Mouse (Mus musculus): ENCODE data around the gene Tmem207. TPM values are rescaled to one million over a fixed set of nuclear protein-coding genes. Genes with fewer than 3 reads are reported as not detected.
"Not testable (repeated sequence)": the region's sequence is repeated elsewhere in the genome, so short reads cannot be mapped to it uniquely, and the experiment has no call there.

Tmem207 gene
- 0.30 TPM in 1 of 2 replicates, not detected in the other for total RNA-seq (2021)
- long read RNA-seq, result 0 reads

DNA sequence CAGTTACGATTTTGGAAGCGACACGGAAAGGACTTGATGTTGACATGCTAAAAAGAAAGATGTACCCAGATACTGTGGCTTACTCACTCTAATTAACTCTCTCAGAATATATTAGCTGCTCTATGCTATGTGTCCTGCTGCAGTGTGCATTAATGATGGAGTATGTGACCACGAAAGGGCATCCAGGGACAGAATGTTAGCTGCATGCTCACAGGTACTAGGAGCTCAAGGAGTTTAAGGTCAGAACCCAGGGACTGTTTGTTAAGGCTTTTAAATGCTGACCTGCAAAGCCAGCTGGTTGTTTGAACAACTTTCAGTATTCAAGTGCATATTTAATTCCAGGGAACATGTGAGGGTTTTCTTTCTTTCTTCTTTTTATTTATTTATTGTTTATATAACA is at the start of gene Tmem207:
Gene Tmem207, minus strand, starts transcription at position 101 of the 400 bp plus-strand sequence.
- DNase-seq, result no peak

GRCm38 (mm10) chr16:26574173-26574572 is 47.6 kb upstream of the Tmem207 start:
- DNase-seq, result no peak

DNA sequence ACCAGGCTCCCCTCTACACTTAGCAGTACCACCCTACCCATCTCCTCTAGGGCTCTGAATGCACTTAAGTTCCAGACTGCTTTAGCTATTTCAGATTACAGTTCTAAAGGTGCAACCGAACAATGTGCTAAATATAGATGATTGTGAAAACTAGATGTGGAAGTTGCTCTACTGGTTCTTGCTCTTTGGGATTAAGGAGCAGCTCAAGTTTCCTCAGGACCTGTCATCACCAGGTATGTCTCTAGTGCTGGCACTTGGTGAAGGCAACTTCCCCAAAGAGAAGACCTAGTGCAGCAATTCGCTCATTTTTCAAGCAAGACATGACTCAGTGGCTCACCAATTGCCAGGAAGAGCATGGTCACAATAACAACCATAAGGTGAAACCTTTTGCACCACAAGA is 45.3 kb upstream of the Tmem207 start:
- no peak for DNase-seq

GRCm38 (mm10) chr16:26569387-26569978 is 42.9 kb upstream of the Tmem207 start:
- no peak for DNase-seq

- no peak for DNase-seq
Measured at GRCm38 (mm10) chr16:26562771-26563170, 36.2 kb upstream of the Tmem207 start.

DNA sequence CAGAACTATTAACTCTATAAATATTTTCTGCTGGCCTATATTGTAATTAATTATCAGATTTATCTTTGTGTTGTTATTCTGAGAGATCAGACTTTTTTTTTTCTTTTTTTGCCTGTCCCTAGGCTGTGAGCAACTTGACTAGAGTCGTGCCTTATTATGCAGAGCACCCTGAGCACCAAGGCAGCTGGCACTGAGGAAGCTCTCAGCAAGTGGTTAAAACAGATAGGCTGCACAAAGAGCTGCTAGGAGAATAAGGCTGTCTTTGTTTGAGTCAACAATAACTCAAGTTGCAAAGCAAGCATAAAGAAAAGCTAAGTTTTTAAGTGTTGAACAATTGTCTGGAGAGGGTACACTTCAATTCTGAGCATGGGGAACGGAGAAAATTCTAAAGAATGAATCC is 35.2 kb upstream of the Tmem207 start:
- DNase-seq, result no peak

DNA sequence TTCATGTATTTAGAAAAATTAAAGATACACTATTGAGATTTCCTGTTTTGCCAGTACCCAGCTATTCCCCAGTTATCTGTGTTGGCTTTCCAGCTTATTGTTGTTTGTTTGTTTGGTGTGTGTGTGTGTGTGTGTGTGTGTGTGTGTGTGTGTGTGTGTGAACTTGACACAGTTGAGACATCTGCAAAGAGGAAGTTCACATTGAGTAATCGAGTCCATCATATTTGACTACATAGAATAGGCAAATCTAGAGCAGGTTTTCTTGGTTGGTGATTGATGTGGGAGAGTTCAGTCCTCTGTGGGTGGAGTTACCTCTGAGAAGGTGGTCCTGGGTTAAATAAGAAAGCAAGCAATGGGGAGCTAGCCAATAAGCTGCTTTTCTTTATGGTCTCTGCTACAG is 32.2 kb upstream of the Tmem207 start:
- DNase-seq, result no peak

GRCm38 (mm10) chr16:26552234-26552633 is 25.7 kb upstream of the Tmem207 start:
- DNase-seq, result no peak

GRCm38 (mm10) chr16:26549221-26549620 is 22.7 kb upstream of the Tmem207 start:
- DNase-seq, result no peak

DNA sequence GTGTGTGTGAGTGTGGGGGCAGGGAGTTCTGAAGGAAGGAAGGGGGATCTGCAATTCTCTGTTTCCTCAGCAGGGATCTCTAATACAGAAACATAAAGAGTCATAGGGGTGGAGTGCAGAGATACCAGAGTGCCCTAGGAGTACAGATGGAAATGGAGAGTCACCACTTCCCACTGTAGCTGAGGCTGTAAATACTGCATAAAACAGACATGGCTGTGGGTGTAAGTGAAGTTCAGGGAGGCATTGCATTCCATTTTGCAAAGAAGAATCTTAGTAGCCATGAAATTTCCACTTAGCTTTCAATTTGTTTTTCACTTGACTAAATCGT is 20.3 kb upstream of the Tmem207 start:
- DNase-seq, result no peak

DNA sequence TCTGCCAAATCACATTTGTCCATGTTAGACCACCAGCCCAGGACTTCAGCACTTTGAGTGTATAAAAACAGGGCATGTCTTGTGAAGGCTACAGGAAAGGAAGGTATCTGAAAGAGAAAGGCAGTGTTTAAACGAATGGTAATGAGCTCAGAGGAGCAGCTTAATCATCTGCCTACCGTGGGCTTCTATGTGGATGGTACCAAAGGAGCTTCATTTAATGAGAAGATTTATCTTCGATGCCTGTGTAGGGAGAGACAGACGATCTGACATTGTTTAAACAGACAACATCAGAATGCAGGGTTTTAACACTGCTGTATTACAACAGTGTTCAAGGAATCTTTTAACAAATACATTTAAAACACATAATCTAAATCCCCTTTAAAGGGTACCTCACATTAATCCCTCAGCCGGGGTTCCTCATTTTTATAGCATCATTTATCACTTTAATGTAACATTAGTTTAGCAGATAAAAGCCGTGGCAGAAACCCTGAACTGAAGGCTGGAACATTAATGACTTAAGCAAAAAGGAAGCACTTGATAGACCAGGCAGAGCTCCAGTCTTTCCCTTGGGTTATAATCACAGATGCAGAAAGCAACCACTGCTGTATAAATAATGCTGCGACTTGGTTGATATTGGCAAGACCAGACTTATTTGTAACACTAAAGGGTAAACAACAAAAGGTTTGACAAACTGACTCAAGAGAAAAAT is 19.8 kb upstream of the Tmem207 start:
- DNase-seq, result no peak

GRCm38 (mm10) chr16:26532287-26532686 is 5.7 kb upstream of the Tmem207 start:
- DNase-seq, result no peak

DNA sequence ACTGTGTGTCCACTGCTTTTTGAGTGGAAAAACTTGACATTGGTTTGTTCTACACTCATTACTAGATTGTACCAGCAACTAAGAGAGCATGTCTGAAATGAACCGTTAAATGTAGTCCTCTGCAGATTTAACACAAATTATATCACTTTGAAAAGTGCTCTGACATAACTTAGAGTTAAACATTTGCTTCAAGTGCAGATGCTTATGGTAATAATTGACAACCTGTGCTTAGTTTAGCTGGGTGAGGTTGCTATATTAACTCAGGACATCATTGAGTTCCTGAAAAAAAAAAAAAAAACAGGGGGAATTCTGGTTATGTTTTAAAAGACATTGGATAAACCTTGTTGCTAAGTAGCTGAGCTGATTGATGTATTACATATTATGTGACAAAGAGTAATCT is 3.9 kb upstream of the Tmem207 start:
- DNase-seq, result no peak

DNA sequence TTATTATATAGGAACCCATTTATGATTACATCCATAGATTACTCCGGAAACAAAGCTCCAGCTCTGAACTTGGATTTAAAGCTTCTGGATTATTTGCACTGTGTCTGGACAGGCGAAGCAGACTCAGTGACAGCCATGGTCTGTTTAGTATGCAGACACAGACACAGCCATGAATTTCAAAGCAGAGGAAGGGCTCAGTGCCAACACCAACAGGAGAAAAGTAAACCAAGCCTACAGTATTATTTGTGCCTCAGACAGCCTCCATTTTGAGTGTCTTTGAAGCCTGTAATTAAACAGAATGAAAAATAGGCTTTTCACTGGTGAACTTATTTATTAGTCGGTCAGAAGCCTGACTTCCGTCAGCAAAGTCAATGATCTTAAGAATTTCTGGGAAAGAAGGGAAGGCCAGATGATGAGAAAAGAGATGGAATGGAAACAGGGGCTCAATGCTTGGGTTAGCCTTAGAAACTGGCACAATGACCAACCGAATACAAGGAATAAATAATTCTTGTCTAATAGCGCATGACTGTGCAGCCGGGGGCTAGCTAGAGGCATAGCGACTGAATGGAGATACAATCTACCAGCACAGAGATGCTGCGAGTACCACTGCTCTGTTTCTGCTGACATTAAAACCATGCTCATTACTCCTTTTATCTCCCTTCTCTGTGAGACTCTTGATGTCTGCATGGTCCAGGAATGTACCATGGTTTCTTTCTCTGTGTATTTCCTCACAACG is 1.5 kb upstream of the Tmem207 start:
- DNase-seq, result no peak

DNA sequence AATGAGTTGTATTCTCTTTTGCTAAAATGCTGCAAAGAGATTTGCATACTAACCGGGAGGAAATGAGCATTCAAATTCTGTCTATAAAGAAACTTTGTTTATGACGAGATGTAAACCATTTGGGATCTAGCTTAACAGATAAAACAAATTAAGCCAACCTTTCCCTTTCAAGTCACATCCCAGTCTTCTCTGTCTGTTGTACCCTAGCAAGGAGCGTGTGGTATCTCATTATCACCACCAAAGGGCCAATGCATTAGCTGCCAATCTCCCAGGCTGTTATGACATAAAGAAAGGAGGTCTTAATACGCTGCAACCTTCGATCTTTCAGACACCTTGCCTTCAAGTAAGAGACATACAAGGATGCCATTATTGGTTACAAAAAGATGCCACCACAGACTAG is 737 bp downstream of the Tmem207 start:
- DNase-seq, result no peak

DNA sequence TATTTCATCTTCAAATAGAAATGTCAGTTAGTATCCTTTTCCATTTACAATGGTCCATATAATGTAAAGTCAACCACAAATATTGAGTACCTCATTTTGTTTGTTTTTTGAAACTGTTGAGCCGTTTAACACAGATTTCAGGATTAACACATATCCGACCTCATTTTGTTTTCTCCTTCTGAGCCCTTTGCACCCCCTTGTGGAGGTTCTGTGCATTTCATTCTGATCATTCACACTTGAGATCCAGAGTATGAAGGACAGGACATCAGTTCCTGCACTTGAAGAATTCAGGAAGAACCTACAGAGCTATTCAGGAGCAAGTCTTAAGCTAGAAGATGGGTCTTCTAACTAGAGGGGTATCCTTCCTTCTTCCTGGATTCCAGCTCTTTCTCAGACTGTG is 7.0 kb downstream of the Tmem207 start:
- no peak for DNase-seq

DNA sequence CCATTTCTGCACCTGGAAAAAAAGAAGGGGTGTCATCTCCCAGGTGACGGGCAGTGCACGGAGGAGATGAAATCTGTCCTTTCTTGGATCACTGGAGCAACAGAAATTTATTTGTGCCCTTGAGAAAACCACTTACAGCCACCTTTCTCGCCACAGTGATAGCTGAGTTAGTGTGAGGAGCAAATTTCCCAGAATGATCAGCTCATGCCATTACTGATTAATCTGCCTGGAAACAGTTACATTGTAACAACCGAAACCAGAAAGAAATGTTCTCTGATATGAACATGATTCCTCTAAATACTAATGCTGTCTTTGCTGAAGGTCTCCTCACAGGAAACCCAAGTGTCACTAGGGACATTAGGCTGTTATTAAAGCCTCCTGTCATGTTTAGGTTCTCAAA is 21.6 kb downstream of the Tmem207 start:
- DNase-seq, result no peak

GRCm38 (mm10) chr16:26500738-26501137 is 25.8 kb downstream of the Tmem207 start:
- no peak for DNase-seq

DNA sequence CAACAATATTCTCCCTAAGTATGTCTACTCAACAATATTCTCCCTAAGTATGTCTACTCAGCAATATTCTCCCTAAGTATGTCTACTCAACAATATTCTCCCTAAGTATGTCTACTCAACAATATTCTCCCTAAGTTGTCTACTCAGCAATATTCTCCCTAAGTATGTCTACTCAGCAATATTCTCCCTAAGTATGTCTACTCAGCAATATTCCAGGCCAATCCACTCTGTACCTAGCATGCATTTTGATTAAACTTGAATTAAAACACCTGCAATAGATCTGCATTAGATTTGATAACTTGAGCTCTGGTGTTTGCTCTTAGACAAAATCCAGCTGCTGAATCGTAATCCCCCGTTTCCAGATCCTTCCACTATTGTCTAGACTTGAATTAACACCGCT is 26.9 kb downstream of the Tmem207 start:
- DNase-seq, result not testable (repeated sequence)

DNA sequence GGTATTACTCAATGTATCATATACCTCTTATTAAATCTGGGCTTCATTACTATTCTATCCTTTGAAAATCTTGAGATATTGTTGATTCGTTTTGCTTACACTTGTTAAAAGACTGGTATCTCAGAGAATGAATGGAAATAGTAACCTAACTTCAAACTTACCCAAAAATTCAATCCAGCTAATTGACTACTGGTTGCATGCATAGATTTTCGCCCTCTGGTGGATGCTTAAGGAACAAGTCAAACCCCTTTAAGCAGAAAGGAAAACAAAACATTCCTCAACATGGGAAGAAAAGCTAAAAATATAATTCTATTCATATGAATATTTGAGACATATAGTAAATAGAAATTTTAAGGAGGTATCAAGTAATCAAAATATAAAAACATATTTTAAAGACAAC is 30.8 kb downstream of the Tmem207 start:
- DNase-seq, result no peak

DNA sequence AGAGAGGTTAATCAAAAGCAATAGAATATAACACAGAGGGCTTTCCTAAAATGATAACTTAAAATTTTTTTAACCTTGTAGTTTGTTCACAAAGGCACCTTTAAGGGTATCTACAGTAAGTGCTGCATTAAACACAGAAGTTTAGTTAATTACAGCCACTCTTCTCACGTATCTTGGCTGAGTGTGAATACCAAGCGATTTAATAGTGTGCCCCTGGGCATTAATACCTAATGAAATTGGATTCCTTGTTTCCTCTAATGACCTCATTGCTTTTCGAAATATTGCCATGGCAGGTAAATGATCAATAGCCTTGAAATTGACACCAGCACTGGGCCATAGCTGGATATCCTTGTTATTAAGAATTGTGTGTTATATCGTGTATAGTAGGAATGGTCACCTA is 55.3 kb downstream of the Tmem207 start:
- no peak for DNase-seq

DNA sequence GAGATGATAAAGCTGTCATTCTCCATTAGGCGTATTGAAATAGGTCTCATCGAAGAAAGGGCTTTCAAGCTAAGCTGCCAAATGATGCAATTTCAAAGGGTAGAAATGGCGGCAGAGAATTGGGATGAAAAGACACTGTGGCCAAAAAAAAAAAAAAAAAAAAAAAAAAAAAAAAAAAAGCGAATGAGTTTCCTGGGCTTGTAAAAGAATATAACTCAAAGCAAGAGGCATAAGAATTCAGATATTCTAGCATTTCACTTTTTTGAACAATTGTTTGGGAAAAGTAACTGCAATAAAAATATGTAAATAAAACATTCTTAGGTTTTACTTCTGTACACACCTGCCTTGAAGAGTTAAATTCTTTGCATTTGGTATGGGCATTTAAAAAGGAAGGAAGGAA is 60.0 kb downstream of the Tmem207 start:
- DNase-seq, result no peak

DNA sequence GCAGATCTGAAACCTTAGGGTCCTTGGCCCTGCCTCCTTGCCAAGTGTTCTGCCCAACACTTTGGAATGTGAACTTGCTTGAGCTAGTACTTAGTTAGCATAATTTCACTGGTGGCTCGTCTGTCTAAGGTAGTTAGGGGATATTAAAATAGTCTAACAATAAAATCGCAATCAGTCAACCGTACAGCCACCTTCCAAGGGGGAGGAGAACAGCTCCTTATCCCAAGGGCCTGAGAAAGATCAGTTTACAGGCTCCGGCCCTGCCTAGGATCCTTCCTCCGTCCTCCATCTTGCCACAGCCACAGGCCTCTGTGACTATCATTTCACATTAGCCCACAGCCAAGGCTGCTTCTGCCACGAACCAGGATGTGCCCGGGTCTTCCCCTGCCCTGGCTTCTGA is 63.7 kb downstream of the Tmem207 start, which contains the start of gene Cldn16:
Gene Cldn16, plus strand, starts transcription at position 301 of the 400 bp plus-strand sequence.
- no peak for DNase-seq

- DNase-seq, result no peak
Measured at GRCm38 (mm10) chr16:26456182-26456581, 70.4 kb downstream of the Tmem207 start.
